Mouse (Mus musculus) embryo, embryonic 11.5 days (tissue): ENCODE measurements around the gene Rpl21.
A peak's percentile ranks its signal among the peaks of the same experiment; 100 is the strongest.

ENCODE experiments used
- DNase-seq: peaks from one replicate; pipeline ENCODE4 v3.0.0-alpha.2; 2012; ENCODE audit warnings: low read depth, low spot score

The Rpl21 gene

GRCm38 (mm10) chr5:146833673-146834201, 1.0 kb downstream of the Rpl21 start:
- no peak for DNase-seq

GRCm38 (mm10) chr5:146834959-146835358, 2.3 kb downstream of the Rpl21 start:
- no peak for DNase-seq

- DNase-seq = no peak
Measured at GRCm38 (mm10) chr5:146837967-146838720, 5.5 kb downstream of the Rpl21 start.

- no peak for DNase-seq
Measured at GRCm38 (mm10) chr5:146838836-146839648, 6.4 kb downstream of the Rpl21 start.

- no peak for DNase-seq
Measured at GRCm38 (mm10) chr5:146839760-146840159, 7.1 kb downstream of the Rpl21 start.

- DNase-seq = no peak
Measured at GRCm38 (mm10) chr5:146840422-146840821, 7.7 kb downstream of the Rpl21 start.

- DNase-seq = no peak
Measured at GRCm38 (mm10) chr5:146841301-146841700, 8.6 kb downstream of the Rpl21 start.

GRCm38 (mm10) chr5:146841996-146842395, 9.3 kb downstream of the Rpl21 start:
- DNase-seq = no peak

GRCm38 (mm10) chr5:146844301-146844941, 11.7 kb downstream of the Rpl21 start:
- no peak for DNase-seq

- DNase-seq = peak; percentile 68
Measured at GRCm38 (mm10) chr5:146844945-146845365, 12.3 kb downstream of the Rpl21 start, which contains the start of gene Rasl11a. TSS of gene Rasl11a (plus strand) at chr5:146845071.

GRCm38 (mm10) chr5:146846489-146846888, 13.8 kb downstream of the Rpl21 start:
- DNase-seq = no peak

- no peak for DNase-seq
Measured at GRCm38 (mm10) chr5:146848936-146849582, 16.4 kb downstream of the Rpl21 start.

GRCm38 (mm10) chr5:146856106-146856505, 23.4 kb downstream of the Rpl21 start:
- DNase-seq = no peak

- DNase-seq = no peak
Measured at GRCm38 (mm10) chr5:146857620-146858019, 24.9 kb downstream of the Rpl21 start.

- no peak for DNase-seq
Measured at GRCm38 (mm10) chr5:146858772-146859171, 26.1 kb downstream of the Rpl21 start.

GRCm38 (mm10) chr5:146859246-146859645, 26.6 kb downstream of the Rpl21 start:
- no peak for DNase-seq

GRCm38 (mm10) chr5:146860222-146860998, 27.7 kb downstream of the Rpl21 start:
- no peak for DNase-seq

- DNase-seq = no peak
Measured at GRCm38 (mm10) chr5:146861588-146861987, 28.9 kb downstream of the Rpl21 start.

- DNase-seq = no peak
Measured at GRCm38 (mm10) chr5:146865511-146865910, 32.8 kb downstream of the Rpl21 start.

- DNase-seq = no peak
Measured at GRCm38 (mm10) chr5:146866277-146866676, 33.6 kb downstream of the Rpl21 start.
